Mouse (Mus musculus) right cerebral cortex, adult 2 months (tissue): Measurements from ENCODE around the gene Zbtb4.
A peak's percentile ranks its signal among the peaks of the same experiment; 100 is the strongest.

Experiments used
- DNase-seq, 2 experiments: peaks; one replicate each; pipeline ENCODE4 v3.0.0; 2021 to 2022; ENCODE audit warnings: low spot score in 2 of 2

The Zbtb4 gene

DNA sequence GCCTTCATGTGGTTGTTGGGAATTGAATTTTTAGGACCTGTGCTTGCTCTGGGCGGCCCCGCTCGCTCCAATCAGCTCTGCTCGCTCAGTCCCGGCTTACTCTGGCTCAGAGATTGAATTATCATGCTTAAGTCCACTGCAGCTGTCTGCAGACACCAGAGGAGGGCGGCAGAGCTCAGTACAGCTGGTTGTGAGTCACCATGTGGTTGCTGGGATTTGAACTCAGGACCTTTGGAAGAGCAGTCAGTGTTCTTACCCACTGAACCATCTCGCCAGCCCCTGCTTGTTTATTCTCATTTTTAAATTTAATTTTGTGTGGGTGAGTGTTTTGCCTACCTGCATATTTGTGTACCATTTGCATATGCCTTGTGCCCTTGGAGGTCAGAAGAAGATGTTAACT lies 2.2 kb upstream of the Zbtb4 start:
- DNase-seq, result no peak

DNA sequence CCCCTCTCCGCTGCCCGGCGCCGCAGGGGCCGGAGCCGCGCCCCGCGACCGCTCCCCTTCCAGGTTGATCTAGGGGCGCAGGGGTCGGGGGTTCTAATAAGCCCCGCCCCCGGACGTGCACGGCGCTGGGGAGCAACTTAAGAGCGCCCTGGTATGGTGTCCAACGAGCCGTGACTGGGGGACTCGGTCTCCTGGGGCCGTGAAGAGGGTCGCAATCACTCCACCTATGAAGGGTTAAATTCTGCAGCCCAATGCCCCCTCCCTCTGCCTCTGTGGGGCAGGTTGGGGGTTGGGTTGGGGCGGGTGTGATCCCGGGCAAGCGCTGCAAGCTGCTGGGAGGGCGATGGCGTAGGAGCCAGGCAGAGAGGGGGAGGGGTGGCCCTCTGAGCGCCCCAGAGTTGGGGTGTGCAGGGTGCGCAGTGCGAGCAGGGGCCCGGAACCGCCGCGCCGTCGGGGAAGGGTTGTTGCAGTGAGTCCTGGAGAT lies 456 bp downstream of the Zbtb4 start:
- peak; percentile 69 for DNase-seq

DNA sequence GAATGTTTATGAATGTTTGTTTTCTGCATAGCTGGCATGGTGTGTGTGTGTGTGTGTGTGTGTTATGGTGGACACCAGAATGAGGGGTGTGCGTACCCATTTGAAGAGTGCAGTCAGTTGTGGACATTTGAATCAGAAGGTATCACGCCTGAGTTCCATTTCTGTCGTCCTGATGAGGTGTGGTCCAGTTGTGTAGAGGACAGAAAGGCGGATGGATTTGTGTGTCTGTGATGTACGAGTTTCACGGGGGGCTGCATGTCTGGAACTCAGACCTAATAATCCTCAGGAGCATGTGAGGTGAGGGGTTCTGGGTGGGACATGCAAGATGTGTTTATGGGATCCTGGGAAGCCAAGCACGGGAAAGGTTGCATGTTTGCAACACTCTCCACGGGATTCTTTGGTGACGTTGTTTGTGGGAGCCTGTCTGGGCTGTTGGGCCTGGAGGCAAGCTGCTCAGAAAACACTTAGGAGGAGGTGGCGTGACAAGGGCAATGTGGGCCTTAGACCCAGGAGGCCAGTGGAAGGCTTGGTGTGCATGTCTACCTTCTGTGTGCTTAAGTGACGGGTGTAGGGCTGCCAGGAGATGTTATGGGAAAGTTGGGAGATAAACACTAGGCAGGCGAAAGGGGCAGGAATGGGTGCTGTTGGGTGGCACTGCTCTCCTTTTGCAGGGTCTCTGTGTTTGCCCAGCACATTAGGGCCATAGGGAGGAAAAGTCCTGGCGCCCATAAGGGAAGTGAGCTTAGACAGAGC lies 1.3 kb downstream of the Zbtb4 start:
- no peak for DNase-seq

DNA sequence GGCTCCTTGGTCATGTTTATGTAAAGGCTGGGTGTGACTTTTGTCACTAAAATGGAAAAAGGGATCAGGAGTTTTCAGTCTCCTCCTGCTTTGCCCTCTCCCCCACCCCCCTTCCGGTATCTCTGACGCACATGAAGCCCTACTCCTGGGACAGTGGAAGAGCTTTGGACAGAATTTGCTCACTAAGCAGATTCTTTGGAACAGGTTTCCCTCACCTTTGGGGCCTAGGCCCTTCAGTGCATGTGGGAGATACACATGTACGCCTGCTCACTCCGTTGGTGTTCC lies 1.9 kb downstream of the Zbtb4 start:
- DNase-seq, result no peak

DNA sequence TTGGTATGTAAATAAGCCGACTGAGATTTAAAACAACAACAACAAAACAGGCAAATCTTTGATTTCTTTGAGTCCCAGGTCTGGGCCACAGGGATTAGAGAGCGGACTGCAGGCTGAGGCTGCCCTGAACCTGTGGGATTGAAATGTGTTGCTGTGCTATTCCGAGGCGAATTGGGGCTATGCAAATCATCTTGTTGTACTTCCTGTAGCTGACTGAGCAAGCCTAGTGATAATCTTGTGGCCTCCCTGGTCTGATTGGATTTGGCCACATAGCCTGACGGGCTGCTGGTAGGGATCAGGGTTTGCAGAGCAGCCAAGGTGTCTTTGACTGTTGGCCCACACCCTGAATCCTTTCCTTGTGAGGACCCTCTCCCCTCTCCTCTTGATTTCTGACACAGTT lies 9.2 kb downstream of the Zbtb4 start:
- DNase-seq, result no peak

DNA sequence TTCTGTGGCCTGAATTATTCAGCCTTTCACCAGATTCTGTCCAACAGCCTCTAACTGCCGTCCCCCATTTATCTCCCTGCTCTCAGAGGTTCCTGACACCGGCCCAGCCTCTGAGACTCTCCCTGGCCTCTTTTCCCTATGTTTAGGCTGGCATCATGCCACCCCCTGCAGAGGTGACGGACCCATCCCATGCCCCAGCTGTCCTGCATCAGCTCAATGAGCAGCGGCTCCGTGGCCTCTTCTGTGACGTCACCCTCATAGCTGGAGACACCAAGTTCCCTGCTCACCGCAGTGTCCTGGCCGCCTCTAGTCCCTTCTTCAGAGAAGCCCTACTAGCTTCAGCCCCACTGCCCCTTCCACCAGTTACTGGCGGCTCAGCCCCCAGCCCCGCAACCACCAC lies 10.0 kb downstream of the Zbtb4 start:
- DNase-seq, result no peak

DNA sequence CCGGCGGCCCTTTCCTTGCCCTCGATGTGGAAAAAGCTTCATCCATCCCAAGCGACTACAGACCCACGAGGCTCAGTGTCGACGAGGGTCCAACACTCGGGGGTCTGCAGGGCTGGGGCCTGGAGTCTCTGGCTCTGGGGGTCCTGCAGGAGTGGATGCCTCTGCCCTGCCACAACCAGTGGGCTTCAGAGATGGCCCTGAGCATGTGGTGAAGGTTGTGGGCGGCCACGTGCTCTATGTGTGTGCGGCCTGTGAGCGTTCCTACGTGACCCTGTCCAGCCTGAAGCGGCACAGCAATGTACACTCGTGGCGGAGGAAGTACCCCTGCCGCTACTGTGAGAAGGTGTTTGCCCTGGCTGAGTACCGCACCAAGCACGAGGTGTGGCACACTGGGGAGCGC lies 10.8 kb downstream of the Zbtb4 start:
- no peak for DNase-seq

DNA sequence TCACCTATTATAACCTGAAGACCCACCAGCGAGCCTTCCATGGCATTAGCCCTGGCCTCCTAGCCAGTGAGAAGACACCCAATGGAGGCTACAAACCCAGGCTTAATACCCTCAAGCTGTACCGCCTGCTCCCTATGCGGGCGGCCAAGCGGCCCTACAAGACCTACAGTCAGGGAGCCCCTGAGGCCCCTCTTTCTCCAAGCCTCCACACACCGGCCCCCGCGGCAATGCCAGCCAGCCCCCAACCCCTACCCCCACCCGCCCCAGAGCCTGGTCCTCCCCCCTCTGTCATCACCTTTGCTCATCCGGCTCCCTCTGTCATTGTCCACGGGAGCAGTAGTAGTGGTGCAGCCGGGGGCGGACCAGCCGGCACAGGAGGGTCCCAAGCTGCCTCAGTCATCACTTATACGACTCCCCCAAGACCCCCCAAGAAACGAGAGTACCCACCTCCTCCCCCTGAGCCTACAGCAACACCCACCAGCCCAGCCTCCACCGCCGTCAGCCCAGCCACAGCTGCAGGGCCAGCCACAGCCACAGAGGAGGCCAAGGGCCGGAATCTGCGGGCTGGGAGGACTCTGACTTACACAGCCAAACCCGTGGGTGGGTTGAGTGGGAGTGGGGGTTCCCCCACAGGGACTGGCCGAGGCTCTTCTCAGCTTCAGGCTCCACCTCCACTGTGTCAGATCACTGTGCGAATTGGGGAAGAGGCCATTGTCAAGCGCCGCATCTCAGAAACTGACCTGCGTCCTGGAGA lies 12.0 kb downstream of the Zbtb4 start:
- no peak for DNase-seq

DNA sequence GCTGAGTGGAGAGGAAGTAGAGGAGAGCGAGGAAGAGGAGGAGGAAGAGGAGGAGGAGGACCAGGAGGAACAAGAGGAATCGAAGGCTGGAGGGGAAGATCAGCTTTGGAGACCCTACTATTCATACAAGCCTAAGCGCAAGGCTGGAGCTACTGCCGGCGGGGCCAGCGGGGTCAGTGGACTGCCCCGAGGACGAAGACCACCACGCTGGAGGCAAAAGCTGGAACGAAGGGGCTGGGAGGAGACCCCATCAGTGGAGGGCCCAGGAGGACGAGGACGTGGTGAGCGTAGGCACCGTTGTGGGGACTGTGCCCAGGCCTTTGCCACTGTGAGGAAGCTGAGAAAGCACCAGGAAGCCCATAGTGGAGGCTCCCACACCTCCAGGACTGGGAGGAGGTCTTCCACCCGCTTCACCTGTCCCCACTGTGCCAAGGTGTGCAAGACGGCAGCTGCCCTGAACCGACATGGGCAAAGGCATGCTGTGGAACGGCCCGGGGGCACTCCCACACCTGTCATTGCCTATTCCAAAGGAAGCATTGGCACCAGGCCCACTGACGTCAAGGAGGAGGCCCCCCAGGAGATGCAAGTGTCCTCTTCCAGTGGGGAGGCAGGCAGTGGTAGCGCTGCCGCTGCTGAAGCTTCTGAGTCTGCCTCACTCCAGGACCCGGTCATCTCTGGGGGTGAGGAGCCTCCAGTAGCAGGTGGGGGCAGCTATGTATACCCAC lies 12.7 kb downstream of the Zbtb4 start:
- DNase-seq, result no peak

DNA sequence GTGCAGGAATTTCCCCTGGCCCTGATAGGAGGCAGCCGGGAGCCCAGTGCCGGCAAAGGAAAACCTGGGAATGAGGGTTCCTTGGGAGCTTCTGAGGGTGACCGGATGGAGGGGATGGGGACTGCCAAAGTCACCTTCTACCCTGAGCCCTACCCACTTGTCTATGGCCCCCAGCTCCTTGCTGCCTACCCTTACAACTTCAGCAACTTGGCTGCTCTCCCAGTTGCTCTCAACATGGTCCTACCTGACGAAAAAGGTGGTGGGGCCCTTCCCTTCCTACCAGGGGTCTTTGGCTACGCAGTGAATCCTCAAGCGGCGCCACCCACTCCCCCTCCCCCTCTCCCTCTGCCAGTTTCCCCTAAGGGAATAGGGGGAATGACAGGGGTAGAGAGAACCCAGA lies 13.3 kb downstream of the Zbtb4 start:
- no peak for DNase-seq

DNA sequence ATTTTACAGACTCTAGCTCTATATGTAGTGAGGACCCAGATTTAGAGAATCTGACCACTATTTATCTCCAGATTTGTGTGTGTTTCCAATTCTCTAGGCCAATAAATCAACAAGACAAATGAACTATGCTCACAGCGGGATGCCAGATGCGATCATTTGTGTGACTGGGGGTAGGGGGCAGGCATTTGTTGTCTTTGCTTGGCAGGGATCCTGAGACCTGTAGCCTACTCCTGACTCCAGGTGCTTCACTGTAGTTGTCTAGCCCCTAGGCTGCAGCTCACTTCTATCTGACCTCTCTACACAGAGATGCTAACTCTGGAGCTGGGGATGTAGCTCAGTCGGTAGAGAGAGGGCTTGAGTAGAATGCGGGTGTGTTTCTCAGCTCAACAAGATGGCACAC lies 16.1 kb downstream of the Zbtb4 start:
- no peak for DNase-seq

DNA sequence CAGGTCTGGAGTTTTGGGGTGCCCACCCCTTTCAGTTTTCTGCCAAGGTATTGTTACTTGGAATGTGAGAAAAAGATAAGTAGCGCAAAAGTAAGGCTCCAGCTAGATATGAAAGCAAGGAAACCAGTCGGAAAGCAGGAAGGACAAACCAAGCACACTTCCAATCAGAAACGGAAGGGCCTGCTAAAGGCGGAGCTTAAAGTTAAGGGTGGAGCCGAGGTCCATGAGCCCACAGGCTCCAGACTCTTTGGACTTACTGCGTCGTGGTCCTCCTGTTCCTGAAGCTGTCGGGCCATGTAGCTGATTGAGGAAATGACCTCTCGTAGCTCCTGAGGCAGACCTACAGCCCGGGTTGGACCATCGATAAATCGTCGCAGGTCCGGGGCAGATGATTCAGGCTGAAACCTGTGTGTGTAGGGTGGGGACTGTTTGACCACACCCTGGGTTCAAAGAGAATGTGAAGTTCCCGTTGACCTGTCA lies 19.1 kb downstream of the Zbtb4 start:
- no peak for DNase-seq

DNA sequence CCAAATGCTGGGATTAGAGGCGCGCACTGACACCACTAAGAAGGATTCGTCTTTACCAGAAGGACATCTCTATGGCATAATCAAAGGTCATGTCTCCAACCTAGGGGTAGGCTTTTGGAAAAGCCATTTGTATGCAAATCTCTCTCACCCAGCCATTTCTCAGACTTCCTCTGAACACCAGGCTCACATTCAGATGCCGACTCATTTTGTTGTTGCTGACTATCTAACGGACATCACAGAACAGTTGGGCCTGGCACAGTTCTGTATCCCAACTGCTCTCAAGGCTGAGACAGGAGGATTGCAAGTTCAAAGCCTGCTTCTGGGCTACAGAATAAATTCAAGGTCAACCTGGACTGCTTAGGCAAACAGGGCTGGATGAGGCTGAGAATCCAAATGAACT lies 21.6 kb downstream of the Zbtb4 start:
- DNase-seq, result no peak

DNA sequence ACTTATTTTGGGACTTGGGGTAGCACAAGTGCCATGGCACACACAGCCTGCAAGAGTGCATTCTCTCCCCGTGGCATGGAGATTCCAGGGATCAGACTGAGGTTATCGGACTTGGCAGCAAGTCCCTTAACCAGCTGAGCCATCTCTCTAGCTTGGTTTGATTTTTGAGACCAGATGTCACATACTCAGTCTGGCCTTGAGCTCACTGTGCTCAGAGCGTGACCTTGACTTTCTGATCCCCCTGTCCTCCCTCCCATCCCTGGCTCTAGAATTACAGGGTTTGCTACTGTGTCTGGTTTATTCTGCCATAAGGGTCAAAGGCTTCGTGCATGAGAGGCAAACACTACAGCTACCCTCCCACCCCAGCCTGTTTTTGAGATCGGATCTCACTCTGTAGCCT lies 23.7 kb downstream of the Zbtb4 start:
- no peak for DNase-seq

DNA sequence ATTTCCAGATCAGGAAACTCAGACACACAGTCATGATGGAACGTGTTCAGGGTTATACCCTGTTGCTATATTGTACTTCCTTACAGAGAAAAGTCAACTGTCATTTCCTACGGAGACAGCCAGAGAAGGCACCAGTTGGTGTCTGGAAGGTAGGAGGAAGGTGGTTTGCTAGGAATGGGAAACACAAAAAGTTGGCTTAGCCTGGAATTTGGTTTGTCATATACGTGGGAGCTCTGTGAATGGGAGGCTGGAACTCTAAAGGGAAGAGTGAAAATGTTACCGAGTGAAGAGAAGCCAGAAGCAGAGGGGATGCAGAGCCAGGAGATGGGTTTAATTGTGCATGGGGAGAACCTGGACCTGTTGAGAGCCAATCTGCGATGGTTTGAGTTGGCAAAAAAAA lies 25.7 kb downstream of the Zbtb4 start:
- no peak for DNase-seq

DNA sequence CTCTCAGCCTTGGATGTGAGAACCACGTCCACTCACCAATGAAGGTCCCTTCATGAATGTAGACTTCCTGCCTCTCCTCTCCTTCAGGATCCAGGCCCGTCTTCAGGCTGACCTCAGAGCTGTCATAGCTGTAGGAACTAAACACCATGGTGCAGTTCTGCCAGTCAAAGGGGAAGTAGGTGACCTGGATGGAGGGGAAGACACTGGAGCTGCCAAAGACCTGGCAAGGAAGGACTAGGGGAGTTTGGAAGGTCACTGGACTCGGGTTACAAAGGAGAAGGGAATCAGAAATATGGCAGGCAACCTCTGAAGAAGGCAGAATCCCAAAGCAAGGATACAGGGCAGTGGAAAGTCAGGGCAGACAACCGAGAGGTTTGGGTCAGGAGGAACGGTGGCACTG lies 27.7 kb downstream of the Zbtb4 start:
- DNase-seq, result no peak

DNA sequence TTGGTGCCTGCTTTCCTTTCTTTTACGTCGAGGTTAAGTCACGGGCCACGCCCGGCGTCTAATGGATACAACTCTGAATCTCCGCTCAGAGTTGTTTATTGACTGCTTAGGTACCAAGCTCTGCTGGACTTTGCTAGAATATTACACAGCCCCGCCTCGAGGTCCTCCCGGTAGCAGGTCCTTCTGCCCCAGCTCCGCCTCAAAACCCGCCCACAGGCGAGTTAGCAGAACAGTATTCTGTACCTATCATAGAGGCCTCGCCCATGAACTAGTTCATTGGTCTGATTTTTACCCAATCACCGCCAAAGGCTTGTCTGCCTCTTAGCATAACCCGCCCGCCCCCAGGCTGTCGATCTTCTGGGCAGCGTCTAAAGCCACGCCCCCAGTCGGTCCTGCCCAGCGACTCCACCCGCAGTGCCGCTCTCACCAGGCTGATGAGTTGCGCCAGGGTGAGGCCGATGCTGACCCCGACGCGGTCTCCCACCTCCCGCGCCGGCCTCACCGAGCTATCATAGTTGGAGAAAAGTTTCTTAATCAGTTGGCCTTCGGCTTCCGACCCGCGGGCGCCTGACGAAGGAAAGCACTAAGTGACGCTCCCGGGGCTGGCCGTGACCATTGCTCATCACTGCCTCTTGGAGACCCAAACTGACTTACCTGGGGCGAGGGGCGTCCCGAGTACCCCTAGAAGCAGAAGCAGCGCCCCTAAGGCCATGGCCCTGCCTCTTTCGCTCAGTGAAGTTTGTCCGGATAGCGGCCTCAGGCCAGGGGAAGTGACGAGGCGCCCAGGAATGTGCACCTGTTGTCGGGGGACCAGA lies 29.7 kb downstream of the Zbtb4 start, which contains the start of gene Chrnb1:
Chrnb1 (minus strand) TSS at position 776 of the 815 bp plus-strand sequence.
- DNase-seq, result peak; percentile 85 to 91

DNA sequence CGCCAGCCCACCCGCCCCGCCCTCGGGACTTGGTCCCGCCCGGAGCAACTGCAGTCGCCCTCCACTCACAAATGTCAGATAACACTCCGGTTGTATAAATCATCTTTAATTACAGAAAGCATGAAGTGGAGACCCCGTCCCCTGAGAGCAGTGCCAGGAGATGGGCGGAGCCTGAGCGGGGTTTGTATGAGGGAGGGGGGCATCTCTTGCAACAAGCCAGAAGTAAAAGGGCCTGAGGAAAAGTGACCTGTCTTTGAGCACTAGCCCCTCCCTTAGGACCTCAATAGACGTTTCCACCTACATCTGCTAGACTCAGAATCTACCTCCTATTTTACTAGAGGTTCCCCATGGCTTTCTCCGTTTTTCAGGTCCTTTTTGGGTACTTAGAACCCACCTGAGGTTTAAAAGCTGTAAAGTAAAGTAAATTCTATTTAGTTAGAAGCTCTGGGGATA lies 30.3 kb downstream of the Zbtb4 start:
- no peak for DNase-seq

DNA sequence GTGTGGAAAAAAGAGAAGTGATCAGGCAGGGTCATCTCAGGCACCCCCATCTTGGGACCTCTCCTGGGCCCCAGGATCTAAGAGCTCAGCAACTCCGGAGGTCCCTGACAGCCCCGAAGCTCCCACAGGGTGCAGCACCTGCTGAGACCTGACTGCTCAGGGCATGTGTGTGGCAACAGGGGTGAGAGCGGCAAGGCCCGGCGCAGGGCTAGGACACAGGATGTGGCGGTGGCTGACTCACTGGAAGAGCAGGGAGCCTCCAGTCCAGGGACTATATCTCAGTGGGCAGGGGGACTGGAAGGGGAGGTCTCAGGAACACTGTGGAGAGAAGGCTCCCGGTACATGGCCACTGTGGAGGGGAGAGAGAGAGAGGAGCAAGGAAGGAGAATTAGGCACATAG lies 32.2 kb downstream of the Zbtb4 start:
- DNase-seq, result no peak

DNA sequence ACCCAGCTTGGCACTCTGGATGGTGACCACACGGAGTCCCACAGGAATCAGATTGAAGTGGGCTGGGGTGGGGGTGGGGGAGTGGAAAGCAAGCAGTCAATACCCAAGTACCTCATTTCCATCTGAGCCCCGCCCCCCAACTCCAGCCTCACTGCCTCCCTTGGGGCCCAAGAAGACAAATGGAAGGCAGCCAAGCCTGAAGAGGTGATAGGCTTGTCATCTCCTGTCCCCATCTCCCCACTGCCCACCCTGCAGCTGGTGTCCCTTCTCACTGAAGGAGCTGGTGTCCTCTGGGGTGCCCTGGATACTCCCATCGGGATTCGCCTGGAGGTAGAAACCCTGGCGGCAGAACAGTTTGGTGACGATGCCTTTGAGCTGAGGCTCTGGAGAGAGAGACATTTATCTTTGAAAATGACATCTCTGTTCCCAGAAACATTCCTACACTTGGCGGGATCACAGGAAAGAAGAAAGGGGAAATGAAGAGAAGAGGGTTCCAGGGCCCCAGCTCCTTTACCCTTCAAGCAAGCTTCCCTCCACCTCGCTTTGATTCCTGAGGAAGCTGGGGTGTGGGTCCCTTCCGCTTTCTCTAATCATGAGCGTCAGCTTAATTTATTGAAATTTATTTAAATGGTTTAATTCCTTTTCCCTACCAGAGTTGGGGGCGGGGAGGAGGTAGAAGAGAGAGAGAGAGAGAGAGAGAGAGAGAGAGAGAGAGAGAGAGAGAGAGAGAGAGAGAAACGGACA lies 33.9 kb downstream of the Zbtb4 start:
- no peak for DNase-seq

DNA sequence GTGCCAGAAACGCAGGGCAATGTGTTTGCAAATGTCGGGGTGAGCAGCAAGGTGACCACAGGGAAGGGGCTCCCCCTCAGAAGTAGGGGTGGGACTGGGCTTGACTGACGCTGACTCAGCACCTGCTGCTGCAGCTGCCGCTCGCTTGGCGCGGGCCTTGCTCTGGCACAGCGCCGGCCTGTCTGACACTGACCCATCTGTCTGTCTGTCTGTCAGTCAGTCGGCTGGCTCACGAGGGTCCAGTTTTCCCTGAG lies 34.4 kb downstream of the Zbtb4 start:
- DNase-seq, result no peak
